Mouse (Mus musculus) layer of hippocampus, postnatal 25 days (tissue): ENCODE results near the gene Kalrn. TPM values are rescaled to one million over a fixed set of nuclear protein-coding genes. Genes with fewer than 3 reads are reported as not detected.

Experiments
- DNase-seq, 2 experiments: peaks; one replicate each; pipeline ENCODE4 v3.0.0; 2022; ENCODE audit warnings: mixed read lengths in 2 of 2, low spot score in 1 of 2; ENCODE audit errors: extremely low spot score in 1 of 2
- total RNA-seq, 2 experiments: library from RNA; stranded (reverse); gene quantifications; 2 replicates each; pipeline ENCODE4 v1.2.3; 2021

Kalrn gene
- total RNA-seq, 2 experiments from 2014 or later = 456 to 578 TPM

DNA sequence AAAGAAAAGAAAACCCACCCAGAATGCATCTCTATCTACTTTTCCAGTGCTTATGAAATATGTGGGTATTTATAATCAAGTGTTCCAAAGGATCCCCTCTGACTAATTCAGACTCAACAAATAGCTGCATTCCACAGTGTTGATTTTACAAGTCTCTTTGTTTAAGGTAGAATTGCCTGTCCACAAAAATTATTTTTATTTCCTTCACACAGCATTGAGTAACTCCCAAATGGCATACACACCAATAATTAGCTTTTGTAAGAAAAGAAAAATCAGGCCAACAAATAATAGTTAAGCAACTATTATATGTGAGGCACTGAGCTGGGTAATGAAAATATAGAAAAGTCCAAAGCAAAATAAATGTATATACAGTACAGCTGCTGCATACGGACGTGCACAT is 12.9 kb downstream of the Kalrn start:
- no peak for DNase-seq

DNA sequence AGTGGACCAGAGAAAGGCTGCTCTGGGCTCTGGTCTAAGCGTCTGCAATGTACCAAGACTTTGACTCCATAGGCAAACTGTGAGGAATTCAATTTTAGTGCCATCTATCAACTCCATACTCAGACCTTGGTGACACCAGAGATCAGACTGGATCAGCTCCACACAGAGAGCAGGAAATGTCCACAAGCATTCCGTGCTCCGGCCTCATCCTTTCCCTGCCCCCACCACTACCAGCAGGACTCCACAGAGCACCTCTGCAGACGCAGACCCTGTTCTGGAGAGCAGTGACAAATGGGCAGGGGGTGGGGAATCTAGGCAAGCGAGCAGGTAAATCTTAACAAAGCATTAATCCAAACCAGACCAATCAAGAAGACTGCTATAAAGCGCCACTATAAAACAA is 15.4 kb downstream of the Kalrn start:
- DNase-seq = no peak

DNA sequence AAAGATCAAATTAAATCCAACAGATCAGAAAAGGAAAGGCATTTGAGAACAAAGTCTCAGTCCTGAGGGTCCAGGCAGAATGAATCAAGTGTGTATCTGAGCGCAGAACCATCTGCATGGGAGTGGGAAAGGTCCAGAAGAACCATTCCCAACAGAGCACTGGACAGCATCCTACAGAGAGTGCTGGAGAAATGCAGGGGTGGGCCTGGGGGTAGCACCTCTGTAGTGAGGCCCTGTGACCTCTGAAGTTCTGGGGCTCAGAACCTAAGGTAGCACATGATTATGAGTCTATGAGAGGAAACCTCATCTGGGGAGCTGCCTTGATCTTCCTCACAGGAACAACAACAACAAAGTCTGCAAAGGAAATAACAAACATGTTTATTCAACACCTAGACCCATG is 20.6 kb downstream of the Kalrn start:
- no peak for DNase-seq

DNA sequence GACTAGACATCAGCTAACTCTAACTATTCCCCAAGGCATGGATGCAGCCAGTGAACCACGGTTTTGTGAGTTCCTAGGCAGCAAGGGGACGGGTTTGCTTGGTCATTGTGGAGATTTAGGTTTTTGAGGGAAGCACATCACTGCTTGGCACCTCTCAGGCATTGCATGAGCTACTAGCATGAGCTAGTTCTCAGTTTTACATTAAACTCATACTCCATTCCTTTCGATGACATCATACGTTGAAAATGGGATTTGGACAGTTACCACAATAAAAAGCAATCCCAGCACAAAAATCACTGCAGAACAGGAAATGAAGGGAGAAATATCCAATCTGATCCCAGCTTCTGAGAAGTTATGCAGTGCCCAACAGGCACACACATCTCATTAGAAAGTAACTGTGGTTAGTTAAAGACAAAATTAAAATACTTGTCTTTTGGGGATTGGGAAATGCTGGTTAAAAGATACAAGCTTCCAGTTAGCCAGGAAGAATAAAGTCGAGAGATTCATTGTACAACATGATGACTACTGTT is 23.8 kb downstream of the Kalrn start:
- DNase-seq = no peak

DNA sequence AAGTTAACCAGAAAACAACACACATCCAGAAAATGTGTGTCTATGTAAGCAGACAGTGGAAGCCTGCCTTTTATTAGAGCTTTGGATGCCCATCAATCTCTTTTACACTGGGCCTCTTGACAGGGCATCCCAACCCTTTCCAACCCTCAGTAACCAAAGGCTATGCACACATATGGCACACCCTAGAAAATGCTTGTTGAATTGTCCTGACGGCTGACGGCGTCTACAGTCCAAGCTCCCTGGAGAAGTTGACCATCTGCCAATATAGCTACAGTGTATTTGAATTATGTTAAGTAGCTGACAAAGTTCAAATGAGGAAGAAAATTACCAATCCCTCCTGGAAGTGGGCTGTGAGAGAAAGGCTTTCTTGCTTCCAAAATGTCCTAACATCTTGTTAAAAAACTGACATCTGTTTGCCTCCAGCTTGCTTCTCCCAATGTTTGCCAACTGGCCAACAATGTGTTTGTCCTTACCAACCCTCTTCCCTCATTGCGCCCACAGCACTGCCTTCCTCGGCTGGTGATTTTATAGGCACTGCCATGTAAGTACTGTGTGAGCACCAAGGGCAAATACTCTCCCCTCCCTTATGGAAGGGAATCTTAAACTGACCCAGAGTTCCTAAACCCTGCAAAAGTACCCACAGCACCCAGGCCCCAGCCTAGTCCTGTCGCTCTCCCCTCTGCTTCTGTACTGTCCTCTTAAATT is 26.4 kb downstream of the Kalrn start:
- DNase-seq = no peak

DNA sequence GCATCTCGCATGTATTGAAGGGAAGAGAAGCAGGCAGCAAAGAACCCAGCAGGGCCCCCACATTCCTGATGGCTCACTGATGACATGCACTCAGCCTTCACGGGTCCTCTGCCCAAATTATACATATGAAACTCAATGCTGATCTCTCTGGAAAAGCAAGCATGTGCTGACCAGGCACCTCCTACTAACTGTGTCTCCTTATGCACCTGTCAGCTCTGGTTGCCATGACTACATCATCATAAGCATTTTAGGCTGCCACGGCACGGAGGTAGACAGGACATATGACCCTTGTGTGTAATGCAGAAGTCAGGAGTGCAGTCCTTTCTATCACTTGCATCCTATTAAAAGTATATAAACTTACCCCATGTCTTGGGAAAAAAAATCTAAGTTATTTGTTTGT is 29.6 kb downstream of the Kalrn start:
- no peak for DNase-seq

DNA sequence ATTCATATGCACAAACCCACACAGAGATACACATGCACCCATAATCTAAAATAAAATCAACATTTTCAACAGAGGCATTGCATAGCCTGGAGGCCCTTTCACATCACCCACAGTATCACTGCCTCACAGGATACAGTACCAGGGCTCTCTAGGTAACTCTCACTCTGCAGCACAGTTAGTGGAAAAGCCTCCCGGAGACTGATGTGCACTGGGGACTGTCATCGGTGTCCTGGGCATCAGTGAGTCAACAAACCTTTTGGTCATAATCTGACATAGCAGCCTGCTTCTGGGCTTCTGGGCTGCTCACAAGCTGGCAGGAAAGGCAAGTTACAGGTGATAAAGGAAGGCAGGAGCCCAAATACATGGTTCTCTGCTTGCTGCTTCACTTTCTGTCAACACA is 31.0 kb downstream of the Kalrn start:
- DNase-seq = no peak

DNA sequence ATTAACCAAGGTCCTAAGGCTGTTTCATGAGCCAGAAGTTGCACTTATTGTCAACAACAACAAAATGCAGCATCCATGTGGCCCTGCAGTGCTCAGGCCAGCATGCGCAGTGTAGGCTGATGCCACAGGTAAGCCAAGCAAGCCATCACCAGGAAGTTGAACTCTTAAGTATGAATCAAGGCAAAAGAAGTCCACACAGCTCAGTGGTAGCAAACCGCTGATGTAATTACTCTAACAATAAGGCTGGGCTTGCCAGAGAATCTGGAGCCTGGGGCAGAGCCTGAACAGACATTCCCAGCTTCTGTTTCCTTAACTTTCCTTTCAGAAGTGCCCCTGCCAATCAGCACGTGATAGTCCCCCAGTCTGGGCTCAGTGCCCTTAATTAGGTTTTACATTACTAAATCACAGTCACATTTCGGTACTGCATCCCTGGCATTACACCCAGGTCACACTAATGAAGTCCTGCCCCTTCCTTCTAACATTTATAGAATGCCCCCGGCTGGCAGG is 34.6 kb downstream of the Kalrn start:
- no peak for DNase-seq

DNA sequence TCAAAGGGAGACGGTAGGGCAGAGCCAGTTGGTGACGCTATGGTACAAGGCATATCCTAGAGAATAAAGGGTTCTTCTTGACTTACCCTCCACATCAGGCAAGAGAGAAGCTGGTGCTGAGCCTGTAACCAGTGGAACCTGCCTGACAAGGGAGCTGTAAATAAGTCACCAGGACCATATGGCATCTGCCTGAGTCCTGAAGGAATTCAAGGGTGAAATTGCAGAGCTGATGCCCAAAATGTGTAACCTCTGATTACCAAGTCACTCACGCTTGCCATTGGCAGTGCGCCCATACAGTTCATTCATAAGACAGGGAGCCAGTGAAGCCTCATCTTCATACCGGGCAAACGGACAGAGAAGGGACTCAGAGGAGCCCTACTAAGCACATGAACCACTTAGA is 37.0 kb downstream of the Kalrn start:
- DNase-seq = no peak

DNA sequence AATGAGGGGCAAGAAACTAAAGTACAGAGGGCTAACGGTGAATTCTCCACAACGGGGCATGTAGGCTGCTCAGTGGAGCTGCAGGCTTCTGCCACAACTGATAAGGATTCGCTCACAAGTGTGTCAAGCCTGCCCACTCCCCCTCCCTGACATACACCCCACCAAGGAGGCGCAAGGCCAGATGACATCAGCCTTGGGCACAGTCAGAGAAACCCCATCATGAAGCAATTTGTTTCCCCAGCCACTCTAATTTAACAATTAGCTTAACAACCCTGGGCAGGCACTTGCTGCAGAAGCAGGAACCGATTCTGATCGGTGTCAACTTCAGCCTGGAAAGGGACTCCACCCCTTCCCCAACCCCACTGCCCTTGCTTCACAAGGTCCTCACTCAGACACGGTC is 38.2 kb downstream of the Kalrn start:
- no peak for DNase-seq

DNA sequence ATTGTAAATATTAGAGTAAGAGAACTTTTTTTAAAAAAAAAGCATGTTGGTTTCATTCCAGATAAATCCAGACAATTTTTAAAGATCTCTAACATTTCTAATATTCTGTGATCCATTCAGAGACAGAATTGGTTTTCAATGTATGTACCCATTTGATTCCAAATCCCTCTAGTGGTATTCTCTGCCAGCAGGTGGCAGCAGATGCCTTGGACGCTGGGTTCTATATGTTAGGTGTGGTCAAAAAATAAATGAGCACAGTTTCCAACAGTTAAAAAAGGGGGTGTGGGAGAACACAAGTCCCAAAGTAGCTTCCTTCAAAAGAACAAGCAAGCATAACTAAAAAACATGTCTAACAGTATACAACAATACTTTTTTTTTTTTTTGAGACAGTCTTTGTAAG is 41.8 kb downstream of the Kalrn start:
- peak in 1 of 2 experiments; percentile 73 for DNase-seq

DNA sequence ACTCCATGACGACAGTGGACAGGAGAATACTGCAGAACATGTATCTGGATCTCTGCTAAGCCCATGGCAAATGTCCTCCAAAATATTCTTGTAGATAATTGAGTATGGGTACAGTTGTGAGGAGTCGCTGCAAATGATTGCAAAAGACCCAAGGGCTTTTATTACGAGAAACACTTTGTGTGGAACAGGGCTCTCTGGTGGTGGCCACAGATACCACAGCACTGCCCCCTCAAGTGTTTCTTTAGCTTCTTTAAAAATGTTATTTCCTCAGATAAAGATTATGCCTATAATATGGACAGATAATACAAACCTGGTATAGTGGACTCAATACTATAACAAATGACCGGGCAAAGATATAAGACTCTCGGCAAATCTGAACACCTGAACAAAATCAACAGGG is 43.3 kb downstream of the Kalrn start:
- no peak for DNase-seq

DNA sequence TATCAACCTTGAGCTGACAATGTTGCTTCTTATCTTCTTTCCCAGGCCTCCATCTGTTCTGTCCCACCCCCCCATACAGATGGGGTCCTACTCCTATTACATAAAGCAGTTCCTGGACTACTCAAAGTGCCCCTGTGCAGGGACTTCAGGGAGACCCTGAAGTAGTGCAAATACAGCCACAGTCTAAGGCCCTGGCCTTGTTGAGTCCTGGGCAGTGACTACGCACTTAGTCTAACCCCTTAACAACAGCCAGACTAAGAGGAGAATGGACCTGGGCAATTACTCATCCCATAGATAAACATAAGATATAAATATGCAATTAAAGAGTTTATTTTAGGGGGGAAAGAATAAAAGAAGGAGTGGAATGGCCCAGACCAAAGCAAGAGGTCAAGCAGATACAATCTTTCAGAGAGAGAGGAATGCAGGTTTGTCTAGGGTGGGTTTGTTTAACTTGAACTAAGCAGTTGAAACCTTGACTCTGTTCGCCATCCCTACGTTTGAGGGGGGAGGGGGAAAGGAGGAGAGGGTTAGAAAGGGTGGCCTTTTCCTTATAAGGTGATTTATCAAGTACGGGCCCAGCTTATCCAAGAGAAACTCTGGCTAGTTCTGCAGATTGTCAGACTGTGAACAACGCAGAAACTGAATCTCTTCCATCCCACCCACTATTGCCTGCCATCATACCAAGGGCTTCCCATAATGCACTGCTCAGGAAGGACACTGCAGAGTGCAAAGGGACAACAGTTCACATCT is 44.9 kb downstream of the Kalrn start:
- DNase-seq = no peak

DNA sequence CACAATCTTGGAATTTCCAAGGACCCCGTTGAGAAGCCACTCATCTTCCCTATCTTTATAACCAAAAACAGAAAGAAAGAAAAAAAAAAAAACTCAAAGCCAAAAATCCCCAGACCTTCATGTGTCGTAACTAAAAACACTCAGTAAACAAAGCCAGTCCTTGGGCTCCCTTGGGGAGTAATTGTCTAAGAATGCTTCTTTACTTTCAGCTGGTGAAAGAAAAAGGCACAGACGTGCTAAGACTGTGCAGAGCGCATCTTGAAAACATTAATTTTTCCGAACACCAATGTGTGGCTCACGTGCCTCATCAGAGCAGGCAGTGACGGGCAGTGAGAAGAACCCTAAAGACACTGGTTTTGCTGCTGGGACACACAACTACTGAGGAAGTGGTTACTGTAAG is 47.0 kb downstream of the Kalrn start:
- no peak for DNase-seq

DNA sequence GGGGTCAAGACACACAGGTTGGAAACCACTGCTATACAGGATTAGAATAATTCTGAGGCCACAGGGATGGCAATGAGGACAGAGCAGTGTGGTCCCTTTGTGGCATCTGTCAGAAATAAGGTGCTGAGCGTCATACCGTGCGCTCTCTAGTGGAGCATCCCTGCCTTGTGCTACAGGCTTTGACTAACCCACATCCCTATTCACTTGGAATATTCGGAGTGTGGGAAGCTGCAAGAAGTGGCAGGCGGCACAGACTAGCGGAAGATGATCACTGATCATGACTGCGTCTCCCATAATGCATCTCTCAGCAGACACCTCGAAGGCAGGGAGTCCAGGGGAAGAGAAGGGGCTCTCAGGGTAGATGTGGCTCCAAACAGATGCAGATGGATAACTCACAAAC is 47.5 kb downstream of the Kalrn start:
- no peak for DNase-seq

DNA sequence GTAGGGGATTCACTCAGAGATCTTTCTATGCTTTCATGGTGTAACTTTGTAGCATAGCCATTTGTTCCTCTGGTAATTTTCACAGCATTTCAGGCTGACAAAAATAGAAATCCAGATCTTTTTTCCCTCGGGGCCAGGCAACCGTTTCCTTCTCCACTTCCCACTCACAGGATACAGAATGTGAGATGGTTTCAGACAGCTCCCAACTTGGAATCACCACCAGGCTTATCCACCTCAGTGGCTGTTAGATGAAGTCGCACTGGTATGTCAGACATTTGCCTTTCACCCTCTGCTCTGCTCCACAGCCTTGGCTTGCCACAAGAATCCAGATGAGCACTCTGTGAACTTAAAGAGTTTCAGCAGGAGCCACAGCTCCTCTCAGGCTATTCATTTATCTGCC is 48.1 kb downstream of the Kalrn start:
- no peak for DNase-seq

DNA sequence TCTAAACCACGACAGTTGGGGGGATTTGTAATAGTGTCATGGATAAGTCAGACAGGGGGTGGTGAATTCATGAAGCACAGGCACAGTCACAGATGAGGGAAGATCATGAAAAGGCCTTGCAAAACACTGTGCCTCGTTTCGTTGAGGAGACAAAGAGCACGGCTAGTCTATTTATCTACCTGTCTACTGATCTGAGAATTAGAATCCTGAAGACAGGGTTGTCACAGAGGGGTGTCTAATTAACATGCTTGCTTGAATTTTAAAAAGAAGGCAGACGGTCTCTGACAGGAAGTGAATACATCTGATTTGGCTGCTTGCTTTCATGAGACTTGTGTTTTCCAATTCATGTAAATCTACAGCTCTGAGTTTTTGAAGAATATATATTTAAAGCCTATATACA is 52.3 kb downstream of the Kalrn start:
- no peak for DNase-seq

DNA sequence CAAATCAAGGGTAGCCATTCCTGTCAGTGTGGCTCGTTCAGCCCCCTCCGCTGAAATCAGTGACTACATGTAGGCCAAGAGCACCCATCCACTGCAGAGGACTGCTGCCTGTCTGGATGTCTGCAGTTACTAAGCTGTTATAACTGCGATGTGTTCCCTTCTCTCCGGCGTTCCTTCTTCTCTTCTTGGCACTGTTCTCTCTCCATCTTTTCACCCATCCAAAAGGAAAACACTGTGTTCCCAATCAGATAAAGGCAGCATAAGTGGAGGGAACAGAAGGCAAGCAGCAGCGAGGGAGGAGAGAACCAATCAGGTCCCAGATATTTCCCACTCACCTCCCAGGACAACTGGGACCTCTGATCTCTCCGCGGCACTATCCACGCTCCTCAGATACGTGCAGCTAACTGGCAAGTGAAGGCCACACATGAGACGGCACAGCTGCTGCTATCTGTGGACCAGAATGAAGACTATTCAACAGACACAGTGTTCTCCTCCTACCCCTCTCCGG is 56.4 kb downstream of the Kalrn start:
- DNase-seq = peak in 1 of 2 experiments; percentile 27

DNA sequence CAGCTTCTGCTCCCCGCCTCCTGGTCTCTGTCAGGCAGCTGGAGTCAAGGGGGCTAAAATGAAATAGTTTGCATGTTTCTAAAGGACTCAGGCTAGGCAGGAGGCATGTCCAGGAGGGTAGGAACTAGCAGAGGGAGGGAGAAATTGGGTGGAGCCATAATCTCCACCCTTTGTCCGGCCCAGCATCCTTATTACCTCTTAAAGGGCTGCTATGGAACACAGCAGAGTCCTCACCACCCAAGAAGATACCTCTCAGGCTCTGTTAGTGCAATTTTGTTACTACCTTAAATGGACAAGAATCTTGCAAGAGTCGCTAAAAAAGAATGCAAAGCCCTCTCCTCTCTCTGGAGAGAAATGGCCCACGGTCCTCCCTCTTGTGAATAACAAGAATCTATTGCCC is 57.8 kb downstream of the Kalrn start:
- no peak for DNase-seq

DNA sequence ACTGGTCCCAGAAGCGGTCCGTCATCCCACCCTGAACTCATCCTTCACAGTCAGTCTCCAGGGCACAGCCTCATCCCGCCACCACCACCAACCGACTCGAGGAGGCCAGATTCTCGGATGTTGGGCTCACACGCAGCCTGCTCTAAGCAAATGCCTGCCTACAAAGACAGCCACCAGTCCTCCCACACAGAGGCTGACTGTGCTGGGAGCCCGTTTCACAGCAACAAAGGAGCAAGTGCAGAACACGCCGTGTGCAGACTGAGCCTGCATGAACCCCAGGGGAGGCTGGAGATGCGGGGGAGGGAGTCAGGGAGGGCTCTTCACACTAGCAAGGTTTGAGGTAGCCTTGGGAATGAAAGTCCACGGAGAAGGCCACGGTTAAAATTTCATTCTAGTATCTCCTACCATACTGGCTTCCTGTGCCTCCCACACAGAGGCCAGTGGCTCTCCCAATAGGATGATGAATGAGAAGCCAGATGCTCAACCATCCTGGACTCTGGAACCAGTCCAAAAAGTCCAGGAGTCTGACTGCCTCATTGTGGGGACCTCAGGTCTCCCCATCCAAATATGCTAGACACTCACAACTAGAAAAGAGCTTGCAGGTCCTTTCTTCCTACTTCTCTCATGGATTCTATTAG is 59.3 kb downstream of the Kalrn start:
- DNase-seq = peak; percentile 48 to 56

DNA sequence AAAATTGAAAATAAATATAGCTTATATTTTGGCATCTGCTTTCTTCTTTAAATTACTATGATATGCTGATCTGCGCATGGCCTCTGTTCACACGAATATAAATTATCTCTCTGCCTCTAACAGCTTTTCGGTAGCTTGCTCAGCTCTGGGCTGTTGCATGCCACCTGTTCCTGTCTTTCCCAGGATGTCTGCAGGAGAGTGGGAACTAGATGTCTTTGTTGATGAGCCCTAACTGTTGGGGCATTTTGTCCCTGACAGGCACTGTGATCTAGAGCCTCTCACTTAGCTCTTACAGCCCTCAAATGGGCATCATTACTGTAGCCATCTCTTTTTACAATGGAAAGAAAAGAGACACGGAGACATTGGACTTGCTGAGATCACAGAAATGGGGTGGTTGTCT is 61.0 kb downstream of the Kalrn start:
- DNase-seq = no peak
